Mouse (Mus musculus) lung, embryonic 14.5 days (tissue): ENCODE data around the gene Calcb. TPM values are rescaled to one million over a fixed set of nuclear protein-coding genes. Genes with fewer than 3 reads are reported as not detected.
"Not testable (repeated sequence)": the region's sequence is repeated elsewhere in the genome, so short reads cannot be mapped to it uniquely, and the experiment has no call there.

Experiments
- ATAC-seq: fragments of 200-750 bp; cut with Nextera tagmentation; 2 replicates; pipeline ENCODE4 v1.8.0; 2017; ENCODE audit warnings: mild to moderate bottlenecking, moderate TSS enrichment, moderate library complexity; ENCODE audit not compliant: insufficient read depth
- DNase-seq: peaks from one replicate; pipeline ENCODE4 v3.0.0-alpha.2; 2015
- H3K27ac ChIP-seq: fragments of 300-500 bp; sonication (generic); 2 replicates; pipeline ENCODE4 v1.5.1; 2014; ENCODE audit warnings: low read depth, mild to moderate bottlenecking, moderate library complexity
- H3K27me3 ChIP-seq: fragments of 300-500 bp; sonication (generic); 2 replicates; pipeline ENCODE4 v1.6.1; 2014; ENCODE audit warnings: low read length, control low read depth; ENCODE audit not compliant: insufficient read depth
- H3K36me3 ChIP-seq: fragments of 300-500 bp; sonication (generic); 2 replicates; pipeline ENCODE4 v1.6.1; 2014; ENCODE audit warnings: control low read depth; ENCODE audit not compliant: insufficient read depth
- H3K4me1 ChIP-seq: fragments of 300-500 bp; sonication (generic); 2 replicates; pipeline ENCODE4 v1.6.1; 2014; ENCODE audit warnings: antibody characterized with exemption, control low read depth; ENCODE audit not compliant: insufficient read depth
- H3K4me2 ChIP-seq: fragments of 300-500 bp; sonication (generic); 2 replicates; pipeline ENCODE4 v1.6.1; 2014; ENCODE audit warnings: mild to moderate bottlenecking
- H3K4me3 ChIP-seq: fragments of 300-500 bp; sonication (generic); 2 replicates; pipeline ENCODE4 v1.5.1; 2014; ENCODE audit warnings: low read depth, low read length
- H3K9ac ChIP-seq: fragments of 300-500 bp; sonication (generic); 2 replicates; pipeline ENCODE4 v1.6.1; 2014
- H3K9me3 ChIP-seq: fragments of 300-500 bp; sonication (generic); 2 replicates; pipeline ENCODE4 v1.6.1; 2016; ENCODE audit warnings: low read depth, low read length, control low read depth
- CTCF ChIP-seq: IDR thresholded peaks from 2 replicates; pipeline ENCODE4 v1.5.1; 2016; ENCODE audit warnings: antibody characterized with exemption, low read depth
- WGBS: fragments of 180-500 bp; shearing (Covaris S2); extraction: QIAGEN DNeasy Blood & Tissue Kit; methylation state at CpG from one replicate; pipeline ENCODE4 v1.1.7; 2014; 5-methylcytosine and 5-hydroxymethylcytosine counted together
- polyA plus RNA-seq: library from polyadenylated mRNA; unstranded; fragments of >200 nt; fragmentation: Nextera tagmentation; extraction: Ambion mirVana; gene quantifications from 2 replicates; pipeline ENCODE4 v1.2.1, GENCODE M21; 2014

Calcb gene
- polyA plus RNA-seq, 1 experiment from 2014 or later: 0.38 TPM

DNA sequence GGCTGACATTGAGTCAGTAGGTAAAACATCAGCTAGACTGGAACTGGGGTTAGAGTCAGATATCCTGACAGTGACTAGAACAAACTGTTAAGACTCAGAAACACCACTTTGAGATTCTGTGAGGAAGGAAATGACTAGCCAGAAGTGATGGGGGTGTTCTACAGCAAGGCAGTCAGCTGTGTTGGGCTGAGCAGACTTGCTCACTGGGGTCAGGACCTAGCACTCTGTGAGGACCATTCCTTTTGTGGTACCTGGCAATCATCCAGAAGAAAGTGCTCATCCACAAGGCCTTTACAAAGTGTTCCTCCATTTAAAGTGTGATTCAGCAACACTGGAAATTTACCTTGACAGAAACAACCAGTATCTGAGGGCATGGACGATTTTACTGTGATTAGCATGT lies 5.9 kb upstream of the Calcb start:
- no peak for TF ChIP-seq CTCF
- Histone ChIP-seq H3K4me2 (no peak overlapping the region), H3K4me1 (no peaks in the 10 kb centered on the region), H3K9me3 (no peaks in the 10 kb centered on the region), H3K4me3 (no peak overlapping the region), H3K27ac (no peak overlapping the region), H3K27me3 (peaks cover 10% of the 10 kb centered on the region; the same call in 1 of the 2 replicates), H3K9ac (no peak overlapping the region), H3K36me3 (no peaks in the 10 kb centered on the region)
- ATAC-seq (no peak), DNase-seq (no peak)
- 51% methylated on average over 1 of the region's 1 CpGs for WGBS

DNA sequence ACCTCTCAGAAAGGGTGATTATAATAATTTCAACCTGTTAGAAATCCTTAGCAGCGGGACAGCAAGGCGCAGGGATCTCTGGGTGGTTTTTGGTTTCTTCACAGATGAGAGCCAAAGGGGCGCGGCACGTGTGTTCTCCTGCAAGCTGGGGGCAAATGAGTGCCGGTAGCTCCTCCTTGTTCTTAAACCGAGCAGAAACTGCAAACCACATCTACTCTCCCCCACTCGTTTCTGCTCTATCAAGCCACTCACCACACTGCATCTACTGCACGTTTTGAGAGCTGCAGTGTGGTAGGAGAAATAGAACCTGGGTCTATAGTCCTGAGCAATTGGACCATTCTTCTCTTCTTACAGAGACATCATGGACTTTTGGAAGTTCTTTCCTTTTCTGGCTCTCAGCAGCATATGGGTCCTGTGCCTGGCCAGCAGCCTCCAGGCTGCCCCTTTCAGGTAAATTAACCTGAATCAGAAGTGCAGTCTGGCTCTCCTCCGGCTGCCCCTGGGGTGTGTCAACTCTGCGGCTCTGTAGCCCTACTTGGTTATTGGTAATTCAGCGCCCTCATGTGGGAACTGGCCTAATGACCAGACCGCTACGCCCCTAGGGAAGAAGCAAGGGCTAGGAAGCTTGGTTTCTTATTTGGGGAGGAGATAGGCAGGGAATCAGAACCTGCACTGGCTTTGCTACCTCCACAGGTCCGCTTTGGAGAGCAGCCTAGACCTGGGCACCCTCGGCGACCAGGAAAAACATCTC lies 1.1 kb downstream of the Calcb start:
- 4% methylated on average over 17 of the region's 17 CpGs for WGBS
- no peak overlapping the region for H3K27ac ChIP-seq
- no peak for ATAC-seq
- H3K4me3 ChIP-seq: no peak overlapping the region
- peak; percentile 58 for TF ChIP-seq CTCF
- no peaks in the 10 kb centered on the region for H3K9me3 ChIP-seq
- H3K4me2 ChIP-seq: peak overlapping the region; percentile 41
- peaks cover 39% of the 10 kb centered on the region for H3K27me3 ChIP-seq
- no peaks in the 10 kb centered on the region for H3K4me1 ChIP-seq
- peak; percentile 75 for DNase-seq
- H3K36me3 ChIP-seq: no peaks in the 10 kb centered on the region
- no peak overlapping the region for H3K9ac ChIP-seq

DNA sequence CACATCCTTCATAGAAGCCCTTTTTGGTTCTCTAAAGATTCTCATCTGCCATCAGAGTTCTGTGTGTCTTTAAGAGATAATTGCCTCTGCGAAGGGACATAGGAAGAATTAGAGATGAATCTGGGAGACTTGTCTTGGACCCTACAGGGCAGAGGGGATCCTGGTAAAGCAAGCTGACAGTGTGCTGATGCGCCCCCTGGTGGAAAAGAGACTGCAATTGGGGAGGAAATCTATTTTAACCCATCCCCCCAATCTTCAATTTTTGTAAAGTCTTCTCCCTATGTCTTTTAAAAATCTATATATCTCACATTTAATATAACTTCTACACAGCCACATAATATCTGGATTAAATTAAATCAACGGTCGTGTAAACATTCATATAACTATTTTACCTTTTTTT lies 11.3 kb downstream of the Calcb start:
- 54% methylated on average over 4 of the region's 4 CpGs for WGBS
- not testable (repeated sequence) for H3K4me2 ChIP-seq, H3K9me3 ChIP-seq, ATAC-seq, H3K9ac ChIP-seq, H3K27me3 ChIP-seq, H3K36me3 ChIP-seq, H3K27ac ChIP-seq, H3K4me3 ChIP-seq, H3K4me1 ChIP-seq
- TF ChIP-seq CTCF: peak; percentile 46
- peak; percentile 31 for DNase-seq

DNA sequence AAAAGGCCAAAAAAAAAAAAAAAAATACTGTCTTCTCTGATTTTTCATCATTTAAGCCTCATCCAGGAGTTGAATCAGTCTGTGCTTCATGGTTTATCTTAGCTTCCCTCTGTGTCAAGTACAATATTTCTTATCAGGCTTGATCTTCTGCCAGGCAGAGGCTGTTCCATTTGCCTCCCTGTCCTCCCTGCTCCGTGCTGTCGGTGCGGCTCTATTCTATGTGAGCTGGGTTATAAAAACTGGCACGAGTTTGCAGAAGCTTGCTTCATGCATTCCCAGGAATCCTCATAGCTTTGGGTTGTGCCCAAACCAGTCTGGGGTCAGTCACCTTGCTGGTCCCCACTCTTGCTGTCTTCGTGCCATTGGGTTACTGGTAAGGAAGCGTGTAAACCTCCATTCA lies 12.7 kb downstream of the Calcb start:
- WGBS: 74% methylated on average over 6 of the region's 6 CpGs

DNA sequence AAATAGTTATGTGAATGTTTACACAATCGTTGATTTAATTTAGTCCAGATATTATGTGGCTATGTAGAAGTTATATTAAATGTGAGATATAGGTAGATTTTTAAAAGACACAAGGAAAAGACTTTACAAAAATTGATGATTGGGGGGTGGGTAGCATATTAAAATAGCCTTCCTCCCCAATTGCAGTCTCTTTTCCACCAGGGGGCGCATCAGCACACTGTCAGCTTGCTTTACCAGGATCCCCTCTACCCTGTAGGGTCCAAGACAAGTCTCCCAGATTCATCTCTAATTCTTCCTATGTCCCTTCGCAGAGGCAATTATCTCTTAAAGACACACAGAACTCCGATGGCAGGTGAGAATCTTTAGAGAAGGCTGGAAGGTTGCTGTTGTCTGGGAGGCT lies 13.3 kb downstream of the Calcb start:
- 38% methylated on average over 4 of the region's 4 CpGs for WGBS
- H3K9ac ChIP-seq, H3K9me3 ChIP-seq, H3K27me3 ChIP-seq, H3K4me3 ChIP-seq, H3K36me3 ChIP-seq, ATAC-seq, H3K27ac ChIP-seq, H3K4me1 ChIP-seq, H3K4me2 ChIP-seq: not testable (repeated sequence)
- peak; percentile 57 for TF ChIP-seq CTCF
- DNase-seq: peak; percentile 28

More for the DNA sequence above, 12.7 kb downstream of the Calcb start:
- no peak overlapping the region for H3K4me2 ChIP-seq
- no peaks in the 10 kb centered on the region for H3K4me1 ChIP-seq
- no peaks in the 10 kb centered on the region for H3K9me3 ChIP-seq
- H3K9ac ChIP-seq: no peak overlapping the region
- DNase-seq (no peak), ATAC-seq (no peak)
- TF ChIP-seq CTCF: no peak
- H3K27me3 ChIP-seq: no peaks in the 10 kb centered on the region
- no peaks in the 10 kb centered on the region for H3K36me3 ChIP-seq
- no peak overlapping the region for H3K4me3 ChIP-seq
- no peak overlapping the region for H3K27ac ChIP-seq

DNA sequence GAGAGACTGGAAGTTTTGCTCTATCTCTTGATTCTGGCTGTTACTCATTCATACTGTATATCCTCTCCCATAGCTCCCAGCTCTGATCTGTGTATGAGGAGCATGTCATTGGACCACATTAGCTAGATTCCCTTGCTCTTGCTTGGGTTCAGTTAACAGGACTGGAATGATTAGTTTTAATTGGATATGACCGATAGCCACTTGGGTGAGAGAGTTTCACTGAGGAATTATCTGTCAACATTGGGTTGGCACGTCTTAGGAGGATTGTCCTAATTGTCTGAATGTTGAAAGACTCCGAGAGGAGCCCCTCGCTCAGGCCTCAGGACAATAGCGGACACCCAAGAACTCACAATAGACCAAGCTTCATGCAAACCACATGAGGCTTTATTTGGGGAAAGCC lies 17.8 kb downstream of the Calcb start:
- Histone ChIP-seq H3K36me3 (no peaks in the 10 kb centered on the region), H3K9me3 (no peaks in the 10 kb centered on the region), H3K27me3 (no peaks in the 10 kb centered on the region), H3K27ac (no peak overlapping the region), H3K4me3 (no peak overlapping the region), H3K4me1 (no peaks in the 10 kb centered on the region), H3K9ac (no peak overlapping the region), H3K4me2 (no peak overlapping the region)
- TF ChIP-seq CTCF: no peak
- 75% methylated on average over 5 of the region's 5 CpGs for WGBS
- no peak for DNase-seq
- no peak for ATAC-seq

DNA sequence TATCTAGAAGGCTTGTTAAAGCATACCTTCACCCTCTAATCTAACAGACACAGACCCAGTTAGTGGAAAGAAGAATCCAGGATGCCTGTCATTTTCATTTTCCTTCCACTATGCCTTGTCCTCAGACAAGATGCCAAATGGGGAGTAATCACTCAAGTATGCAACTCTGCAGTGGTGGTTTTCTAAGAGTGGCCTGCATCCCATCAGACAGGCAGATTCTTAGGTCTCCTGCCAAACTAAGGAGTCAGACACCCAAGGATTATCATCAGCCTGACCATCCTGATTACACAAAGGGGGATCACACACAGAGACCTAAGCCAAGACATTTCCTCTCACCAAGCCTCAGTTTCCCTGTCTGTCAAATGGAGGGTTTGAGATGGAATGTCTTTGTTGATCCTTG lies 19.7 kb downstream of the Calcb start:
- TF ChIP-seq CTCF: no peak
- H3K27ac ChIP-seq: no peak overlapping the region
- H3K4me3 ChIP-seq: no peak overlapping the region
- H3K27me3 ChIP-seq: no peaks in the 10 kb centered on the region
- no peaks in the 10 kb centered on the region for H3K9me3 ChIP-seq
- H3K9ac ChIP-seq: no peak overlapping the region
- no peaks in the 10 kb centered on the region for H3K4me1 ChIP-seq
- H3K4me2 ChIP-seq: no peak overlapping the region
- no peaks in the 10 kb centered on the region for H3K36me3 ChIP-seq
- DNase-seq: no peak
- no peak for ATAC-seq
